Comparison of ENCODE assay signal across 12 mouse cellular contexts in genomic region chr8:11461847-11462246, GRCm38 (mm10). TPM values are rescaled to one million over a fixed set of nuclear protein-coding genes. Genes with fewer than 3 reads are reported as not detected.
A peak's percentile ranks its signal among the peaks of the same experiment; 100 is the strongest.
DNase-seq lines count a peak whose midpoint lies in the region; ATAC-seq and TF ChIP-seq lines count a peak whose summit lies in the region.
"Had no signal": no experiment of that assay in that cellular context is flagged by ENCODE, and none has a peak within 500 bp of the region (broad histone marks: within the 10 kb centered on the region; RNA-seq: fewer than 3 reads in every experiment).

No protein-coding gene starts in this region.

- no peaks in the 10 kb centered on the region for H3K79me2 ChIP-seq in heart, adult 2 months (replicated peaks; ENCODE audit: control insufficient read depth, insufficient read depth, low read length)

- DNase-seq in heart, adult 2 months = no peak
- no peak for DNase-seq in heart, adult 18-20 months
- DNase-seq in midbrain, embryonic 10.5 days (ENCODE audit: low spot score) = no peak
- no peak for DNase-seq in midbrain, postnatal 0 days (ENCODE audit: low spot score)
- DNase-seq in neural tube, embryonic 10.5 days (ENCODE audit: extremely low spot score, low spot score) = no peak
- DNase-seq in frontal cortex, postnatal 10 days (ENCODE audit: low spot score in 2 of 2) = no peak
- DNase-seq: thymus, adult 2 months had no signal

- peak overlapping the region; percentile 20; the same call in 1 of the 2 replicates for H3K27ac ChIP-seq in heart, adult 2 months
- peak overlapping the region; percentile 33; the same call in 1 of the 2 replicates for H3K27ac ChIP-seq in midbrain, embryonic 10.5 days (replicated peaks)
- H3K27ac ChIP-seq in midbrain, postnatal 0 days (ENCODE audit: low read depth, low read length) = no peak overlapping the region
- peak overlapping the region; percentile 17; the same call in 1 of the 2 replicates for H3K27ac ChIP-seq in bone marrow macrophage, adult 2 months (ENCODE audit: insufficient read depth, low read depth, low read length)
- H3K27ac ChIP-seq in heart, embryonic 16.5 days (ENCODE audit: low read length) = peak overlapping the region; percentile 20; the same call in 1 of the 2 replicates
- H3K27ac ChIP-seq: forebrain, embryonic 10.5 days; intestine, embryonic 15.5 days; liver, embryonic 12.5 days had no signal

- H3K4me3 ChIP-seq in heart, adult 2 months = no peak overlapping the region
- no peak overlapping the region for H3K4me3 ChIP-seq in midbrain, embryonic 10.5 days
- H3K4me3 ChIP-seq in midbrain, postnatal 0 days (ENCODE audit: low read depth, low read length) = no peak overlapping the region
- H3K4me3 ChIP-seq in bone marrow macrophage, adult 2 months (ENCODE audit: insufficient read depth, low read length) = no peak overlapping the region
- H3K4me3 ChIP-seq in heart, embryonic 16.5 days (ENCODE audit: low read length) = no peak overlapping the region
- H3K4me3 ChIP-seq: forebrain, embryonic 10.5 days; intestine, embryonic 15.5 days; liver, embryonic 12.5 days had no signal

- TF ChIP-seq POLR2A in heart, adult 2 months (IDR thresholded peaks at IDR 0.05; ENCODE audit: insufficient read depth, low read depth, low read length) = no peak
- no peak for TF ChIP-seq POLR2A in bone marrow macrophage, adult 2 months (IDR thresholded peaks at IDR 0.05; ENCODE audit: borderline replicate concordance, low read depth, low read length)

- no peak overlapping the region for H3K4me2 ChIP-seq in midbrain, postnatal 0 days (ENCODE audit: low read depth, low read length, poor library complexity, severe bottlenecking)
- H3K4me2 ChIP-seq in heart, embryonic 16.5 days (ENCODE audit: low read depth, low read length) = no peak overlapping the region
- H3K4me2 ChIP-seq: intestine, embryonic 15.5 days; liver, embryonic 12.5 days had no signal

- H3K36me3 ChIP-seq in heart, adult 2 months (ENCODE audit: control insufficient read depth, insufficient read depth, low read length) = peaks cover 2% of the 10 kb centered on the region
- H3K36me3 ChIP-seq in midbrain, embryonic 10.5 days = no peaks in the 10 kb centered on the region
- no peaks in the 10 kb centered on the region for H3K36me3 ChIP-seq in midbrain, postnatal 0 days (ENCODE audit: insufficient read depth, low read length)
- H3K36me3 ChIP-seq in heart, embryonic 16.5 days (ENCODE audit: control insufficient read depth, insufficient read depth) = no peaks in the 10 kb centered on the region
- H3K36me3 ChIP-seq: forebrain, embryonic 10.5 days; intestine, embryonic 15.5 days; liver, embryonic 12.5 days had no signal

- 35% methylated on average over 2 of the region's 2 CpGs for WGBS in heart, adult 2 months
- WGBS in midbrain, embryonic 10.5 days = 82% methylated on average over 2 of the region's 2 CpGs
- 70% methylated on average over 2 of the region's 2 CpGs for WGBS in midbrain, postnatal 0 days
- WGBS in heart, embryonic 16.5 days = 30% methylated on average over 2 of the region's 2 CpGs

- no peak for TF ChIP-seq CTCF in heart, adult 2 months (IDR thresholded peaks at IDR 0.05)
- TF ChIP-seq CTCF in midbrain, postnatal 0 days (IDR thresholded peaks at IDR 0.05) = no peak
- no peak for TF ChIP-seq CTCF in bone marrow macrophage, adult 2 months (IDR thresholded peaks at IDR 0.05; ENCODE audit: low read depth, low read length)

- intact Hi-C loops in heart, adult 2 months (cut with DNase I) = no loop called here

- no peak for ATAC-seq in midbrain, postnatal 0 days (ENCODE audit: low FRiP score)
- no peak for ATAC-seq in heart, embryonic 16.5 days (replicated peaks; ENCODE audit: extremely low read depth, insufficient read depth, low FRiP score)
- ATAC-seq: intestine, embryonic 15.5 days; liver, embryonic 12.5 days had no signal

- no peak overlapping the region for H3K9ac ChIP-seq in heart, adult 2 months (ENCODE audit: low read depth, low read length)
- no peak overlapping the region for H3K9ac ChIP-seq in midbrain, postnatal 0 days (replicated peaks; ENCODE audit: low read length, poor library complexity, severe bottlenecking)
- H3K9ac ChIP-seq in heart, embryonic 16.5 days (ENCODE audit: low read length) = 0 out of 2 replicates have a peak overlapping the region, but pooled peaks have one; percentile 17
- H3K9ac ChIP-seq: intestine, embryonic 15.5 days; liver, embryonic 12.5 days had no signal

- no peak for TF ChIP-seq EP300 in heart, adult 2 months (IDR thresholded peaks at IDR 0.05; ENCODE audit: insufficient read depth, low read depth, low read length)

- H3K4me1 ChIP-seq in heart, adult 2 months (ENCODE audit: control insufficient read depth, insufficient read depth, low read length) = peaks cover 17% of the 10 kb centered on the region
- H3K4me1 ChIP-seq in midbrain, embryonic 10.5 days = peaks cover 32% of the 10 kb centered on the region
- no peaks in the 10 kb centered on the region for H3K4me1 ChIP-seq in midbrain, postnatal 0 days (ENCODE audit: insufficient read depth, low read length)
- peaks cover 86% of the 10 kb centered on the region for H3K4me1 ChIP-seq in bone marrow macrophage, adult 2 months (ENCODE audit: control insufficient read depth, insufficient read depth, low read length)
- H3K4me1 ChIP-seq in heart, embryonic 16.5 days (ENCODE audit: control insufficient read depth, insufficient read depth, low read length) = peaks cover 54% of the 10 kb centered on the region

- H3K9me3 ChIP-seq in midbrain, embryonic 10.5 days (replicated peaks) = peaks cover 5% of the 10 kb centered on the region; the same call in 1 of the 2 replicates
- no peaks in the 10 kb centered on the region for H3K9me3 ChIP-seq in midbrain, postnatal 0 days (ENCODE audit: low read length)
- H3K9me3 ChIP-seq in heart, embryonic 16.5 days (replicated peaks; ENCODE audit: control insufficient read depth, low read length) = no peaks in the 10 kb centered on the region
- H3K9me3 ChIP-seq: forebrain, embryonic 10.5 days; intestine, embryonic 15.5 days; liver, embryonic 12.5 days had no signal

- no peaks in the 10 kb centered on the region for H3K27me3 ChIP-seq in heart, adult 2 months (ENCODE audit: control insufficient read depth, insufficient read depth, low read length)
- H3K27me3 ChIP-seq in midbrain, embryonic 10.5 days (ENCODE audit: low read depth, poor library complexity, severe bottlenecking) = no peaks in the 10 kb centered on the region
- no peaks in the 10 kb centered on the region for H3K27me3 ChIP-seq in midbrain, postnatal 0 days (ENCODE audit: insufficient read depth, low read length)
- no peaks in the 10 kb centered on the region for H3K27me3 ChIP-seq in heart, embryonic 16.5 days (ENCODE audit: control insufficient read depth, insufficient read depth, low read length)
- H3K27me3 ChIP-seq: intestine, embryonic 15.5 days had no signal

RNA-seq across cellular contexts. Expression of gene Rab20, which starts 16.7 kb away (rescaled TPM):
- 10 to 100 TPM; 17.8 to 27.4 TPM for total RNA-seq in heart, adult 2 months (2021)
- 40.9 and 46.8 TPM in 2 replicates for polyA plus RNA-seq in heart, adult 2 months (2012; rRNA removed)
- total RNA-seq in heart, adult 18-20 months (2021) = 10 to 100 TPM; 17.4 to 20.5 TPM
- 0.60 and 1.3 TPM in 2 replicates for polyA plus RNA-seq in midbrain, embryonic 10.5 days (2016; fragmentation: Nextera tagmentation; extraction: Ambion mirVana)
- total RNA-seq in midbrain, postnatal 0 days (2014; rRNA removed) = 0.28 and 0.60 TPM in 2 replicates
- 0.58 and 0.72 TPM in 2 replicates for polyA plus RNA-seq in midbrain, postnatal 0 days (2015; fragmentation: Nextera tagmentation; extraction: Ambion mirVana)
- 12.2 and 12.5 TPM in 2 replicates for polyA plus RNA-seq in bone marrow macrophage, adult 2 months (2012; ENCODE audit: insufficient read depth, insufficient read length, missing spikeins)
- polyA plus RNA-seq in heart, embryonic 16.5 days (2015; fragmentation: Nextera tagmentation; extraction: Ambion mirVana) = 44.7 and 47.8 TPM in 2 replicates

RNA-seq across cellular contexts. Expression of gene Naxd, which starts 35.5 kb away (rescaled TPM):
- 10 to 100 TPM; 31.2 to 32.7 TPM for total RNA-seq in heart, adult 2 months (2021)
- polyA plus RNA-seq in heart, adult 2 months (2012; rRNA removed) = 56.9 and 64.1 TPM in 2 replicates
- 10 to 100 TPM; 30.1 to 34.4 TPM for total RNA-seq in heart, adult 18-20 months (2021)
- polyA plus RNA-seq in midbrain, embryonic 10.5 days (2016; fragmentation: Nextera tagmentation; extraction: Ambion mirVana) = 114 and 116 TPM in 2 replicates
- total RNA-seq in midbrain, postnatal 0 days (2014; rRNA removed) = 88.6 and 89.7 TPM in 2 replicates
- 106 and 118 TPM in 2 replicates for polyA plus RNA-seq in midbrain, postnatal 0 days (2015; fragmentation: Nextera tagmentation; extraction: Ambion mirVana)
- 45.1 and 48.0 TPM in 2 replicates for polyA plus RNA-seq in bone marrow macrophage, adult 2 months (2012; ENCODE audit: insufficient read depth, insufficient read length, missing spikeins)
- polyA plus RNA-seq in heart, embryonic 16.5 days (2015; fragmentation: Nextera tagmentation; extraction: Ambion mirVana) = 90.8 and 93.1 TPM in 2 replicates
